Mouse (Mus musculus) thymus, adult 2 months (tissue): ENCODE results near the gene Sec24c. TPM values are rescaled to one million over a fixed set of nuclear protein-coding genes. Genes with fewer than 3 reads are reported as not detected.
A peak's percentile ranks its signal among the peaks of the same experiment; 100 is the strongest.

Experiments
- DNase-seq: peaks from one replicate; pipeline ENCODE4 v3.0.0; 2021
- H3K27ac ChIP-seq: fragments of 200-500 bp; 2 replicates; pipeline ENCODE4 v1.5.1; 2012; ENCODE audit warnings: low read length, control low read depth; ENCODE audit not compliant: control insufficient read depth, insufficient read depth
- H3K27me3 ChIP-seq: fragments of 200-500 bp; 2 replicates; pipeline ENCODE4 v1.6.1; 2012; ENCODE audit warnings: mild to moderate bottlenecking, low read length, moderate library complexity, mixed read lengths; ENCODE audit not compliant: control insufficient read depth, insufficient read depth
- H3K36me3 ChIP-seq: fragments of 200-500 bp; 2 replicates; pipeline ENCODE4 v1.6.1; 2012; ENCODE audit warnings: mild to moderate bottlenecking, low read length, moderate library complexity; ENCODE audit not compliant: control insufficient read depth, insufficient read depth
- H3K4me1 ChIP-seq: fragments of 200-500 bp; replicated peaks from 2 replicates; pipeline ENCODE4 v1.6.1; 2012; ENCODE audit warnings: low read length; ENCODE audit not compliant: control insufficient read depth, insufficient read depth
- H3K4me3 ChIP-seq: fragments of 200-500 bp; 2 replicates; pipeline ENCODE4 v1.5.1; 2012; ENCODE audit warnings: mild to moderate bottlenecking, low read length, control low read depth, moderate library complexity; ENCODE audit not compliant: control insufficient read depth, insufficient read depth
- CTCF ChIP-seq: fragments of 200-500 bp; IDR thresholded peaks from 2 replicates; pipeline ENCODE4 v1.5.1; 2012; ENCODE audit warnings: mild to moderate bottlenecking, control low read depth, low read length, moderate library complexity, borderline replicate concordance; ENCODE audit not compliant: control insufficient read depth, poor library complexity, insufficient read depth; ENCODE audit errors: extremely low read depth
- POLR2A ChIP-seq: fragments of 200-500 bp; IDR thresholded peaks from 2 replicates; pipeline ENCODE4 v1.6.1; 2012; ENCODE audit warnings: mild to moderate bottlenecking, low read length, control low read depth, moderate library complexity; ENCODE audit not compliant: control insufficient read depth, poor library complexity, insufficient read depth; ENCODE audit errors: extremely low read depth
- WGBS: fragments of 180-500 bp; shearing (Covaris S2); methylation state at CpG from one replicate; pipeline ENCODE4 v1.1.7; 2018; 5-methylcytosine and 5-hydroxymethylcytosine counted together
- polyA plus RNA-seq: library from polyadenylated mRNA; depleted of rRNA; stranded (reverse); fragments of >200 nt; gene quantifications from 2 replicates; pipeline ENCODE4 v1.2.3, GENCODE M21; 2012

Sec24c gene
- polyA plus RNA-seq, 1 experiment, result 486 TPM

- Histone ChIP-seq H3K36me3 (no peaks in the 10 kb centered on the region), H3K27ac (no peak overlapping the region), H3K27me3 (no peaks in the 10 kb centered on the region), H3K4me1 (peaks cover 9% of the 10 kb centered on the region), H3K4me3 (no peak overlapping the region)
- WGBS, result 95% methylated on average over 6 of the region's 6 CpGs
- DNase-seq, result no peak
- no peak for TF ChIP-seq POLR2A
- no peak for TF ChIP-seq CTCF
Observed at GRCm38 (mm10) chr14:20658902-20659301, 15.2 kb upstream of the Sec24c start.

DNA sequence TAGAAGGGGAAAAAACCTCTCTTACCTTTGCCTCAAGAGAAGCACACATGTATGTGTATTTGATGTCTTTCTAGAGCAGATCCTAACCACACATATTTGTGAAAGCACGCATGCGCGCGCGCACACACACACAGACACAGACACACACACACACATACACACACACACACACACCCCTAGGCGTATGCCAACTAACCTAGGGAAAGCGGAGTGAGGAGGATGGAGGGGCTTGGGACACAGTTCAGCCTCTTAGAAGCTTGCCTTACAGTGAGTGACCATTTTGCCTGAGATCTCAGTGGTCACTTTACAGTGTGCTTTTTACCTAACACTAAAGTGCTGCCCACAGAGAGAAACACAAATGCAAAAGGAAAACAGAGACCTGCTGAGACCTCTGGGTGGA is 14.4 kb upstream of the Sec24c start:
- Histone ChIP-seq H3K27me3 (no peaks in the 10 kb centered on the region), H3K4me3 (no peak overlapping the region), H3K36me3 (no peaks in the 10 kb centered on the region), H3K27ac (no peak overlapping the region), H3K4me1 (peaks cover 17% of the 10 kb centered on the region)
- no peak for DNase-seq
- WGBS, result 96% methylated on average over 7 of the region's 7 CpGs
- TF ChIP-seq CTCF (no peak), POLR2A (no peak)

GRCm38 (mm10) chr14:20660827-20661660 is 13.1 kb upstream of the Sec24c start:
- 3% methylated on average over 52 of the region's 52 CpGs for WGBS
- peak overlapping the region; percentile 53 for H3K4me3 ChIP-seq
- TF ChIP-seq POLR2A, result no peak
- peak; percentile 87 for TF ChIP-seq CTCF
- peaks cover 17% of the 10 kb centered on the region for H3K4me1 ChIP-seq
- no peaks in the 10 kb centered on the region for H3K27me3 ChIP-seq
- peak; percentile 92 for DNase-seq
- no peak overlapping the region for H3K27ac ChIP-seq
- no peaks in the 10 kb centered on the region for H3K36me3 ChIP-seq

- Histone ChIP-seq H3K27me3 (no peaks in the 10 kb centered on the region), H3K36me3 (no peaks in the 10 kb centered on the region), H3K4me3 (peak overlapping the region; percentile 53), H3K27ac (no peak overlapping the region), H3K4me1 (peaks cover 17% of the 10 kb centered on the region)
- 68% methylated on average over 19 of the region's 19 CpGs for WGBS
- no peak for DNase-seq
- TF ChIP-seq CTCF (no peak), POLR2A (no peak)
Observed at GRCm38 (mm10) chr14:20661661-20662331, 12.3 kb upstream of the Sec24c start.

DNA sequence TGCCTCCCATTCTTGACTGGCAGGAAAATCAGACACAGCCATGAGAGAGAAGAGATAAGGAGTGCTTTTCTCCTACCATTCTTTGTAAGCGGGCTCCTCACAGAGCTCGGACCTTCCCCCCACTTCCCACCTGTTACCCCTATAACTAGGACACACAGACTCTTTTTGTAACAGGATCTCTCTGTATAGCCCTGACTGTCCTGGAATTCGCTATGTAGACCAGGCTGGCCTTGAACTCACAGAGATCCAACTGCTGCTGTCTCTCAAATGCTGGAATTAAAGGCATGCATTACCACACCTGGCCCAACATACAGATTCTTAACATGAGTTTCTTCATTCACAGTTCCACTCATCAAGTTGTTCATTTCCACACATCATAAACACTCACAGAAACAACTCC is 11.4 kb upstream of the Sec24c start:
- Histone ChIP-seq H3K36me3 (no peaks in the 10 kb centered on the region), H3K27me3 (no peaks in the 10 kb centered on the region), H3K4me1 (peaks cover 17% of the 10 kb centered on the region), H3K27ac (no peak overlapping the region), H3K4me3 (no peak overlapping the region)
- 90% methylated on average over 3 of the region's 3 CpGs for WGBS
- TF ChIP-seq CTCF (no peak), POLR2A (no peak)
- DNase-seq, result no peak

GRCm38 (mm10) chr14:20663601-20664000 is 10.5 kb upstream of the Sec24c start:
- TF ChIP-seq CTCF (no peak), POLR2A (no peak)
- no peaks in the 10 kb centered on the region for H3K27me3 ChIP-seq
- no peaks in the 10 kb centered on the region for H3K36me3 ChIP-seq
- no peak overlapping the region for H3K4me3 ChIP-seq
- no peak for DNase-seq
- no peak overlapping the region for H3K27ac ChIP-seq
- WGBS, result 91% methylated on average over 2 of the region's 2 CpGs
- H3K4me1 ChIP-seq, result peaks cover 17% of the 10 kb centered on the region
